Mouse (Mus musculus) kidney, embryonic 14.5 days (tissue): ENCODE results near the gene Lias. TPM values are rescaled to one million over a fixed set of nuclear protein-coding genes. Genes with fewer than 3 reads are reported as not detected.

Experiments
- ATAC-seq: fragments of 200-750 bp; cut with Nextera tagmentation; 2 replicates; pipeline ENCODE4 v1.8.0; 2017; ENCODE audit warnings: moderate number of reproducible peaks, mild to moderate bottlenecking, moderate TSS enrichment, moderate library complexity; ENCODE audit not compliant: low FRiP score, low TSS enrichment
- H3K27ac ChIP-seq: fragments of 300-500 bp; sonication (generic); 2 replicates; pipeline ENCODE4 v1.5.1; 2014; ENCODE audit warnings: low read depth, mild to moderate bottlenecking, low read length, moderate library complexity, mixed read lengths
- H3K27me3 ChIP-seq: fragments of 300-500 bp; sonication (generic); 2 replicates; pipeline ENCODE4 v1.6.1; 2014; ENCODE audit warnings: mild to moderate bottlenecking, low read length; ENCODE audit not compliant: control insufficient read depth, insufficient read depth
- H3K36me3 ChIP-seq: fragments of 300-500 bp; sonication (generic); 2 replicates; pipeline ENCODE4 v1.6.1; 2014; ENCODE audit warnings: low read length, mixed read lengths; ENCODE audit not compliant: control insufficient read depth, insufficient read depth
- H3K4me1 ChIP-seq: fragments of 300-500 bp; sonication (generic); 2 replicates; pipeline ENCODE4 v1.6.1; 2014; ENCODE audit warnings: low read length, mixed read lengths; ENCODE audit not compliant: control insufficient read depth, insufficient read depth
- H3K4me2 ChIP-seq: fragments of 300-500 bp; sonication (generic); replicated peaks from 2 replicates; pipeline ENCODE4 v1.6.1; 2014; ENCODE audit warnings: low read depth, mild to moderate bottlenecking, low read length
- H3K4me3 ChIP-seq: fragments of 300-500 bp; sonication (generic); 2 replicates; pipeline ENCODE4 v1.5.1; 2014; ENCODE audit warnings: mild to moderate bottlenecking, low read length
- H3K9ac ChIP-seq: fragments of 300-500 bp; sonication (generic); 2 replicates; pipeline ENCODE4 v1.6.1; 2014; ENCODE audit warnings: low read depth, mild to moderate bottlenecking, low read length, moderate library complexity
- H3K9me3 ChIP-seq: fragments of 300-500 bp; sonication (generic); 2 replicates; pipeline ENCODE4 v1.6.1; 2016; ENCODE audit warnings: low read length; ENCODE audit not compliant: control insufficient read depth
- WGBS: fragments of 180-500 bp; shearing (Covaris S2); extraction: QIAGEN DNeasy Blood & Tissue Kit; methylation state at CpG from one replicate; pipeline ENCODE4 v1.1.7; 2014; 5-methylcytosine and 5-hydroxymethylcytosine counted together
- polyA plus RNA-seq: library from polyadenylated mRNA; unstranded; fragments of >200 nt; fragmentation: Nextera tagmentation; extraction: Ambion mirVana; gene quantifications from 2 replicates; pipeline ENCODE4 v1.2.1, GENCODE M21; 2014

The Lias gene
- polyA plus RNA-seq, 1 experiment from 2014 or later, result 66.5 TPM

DNA sequence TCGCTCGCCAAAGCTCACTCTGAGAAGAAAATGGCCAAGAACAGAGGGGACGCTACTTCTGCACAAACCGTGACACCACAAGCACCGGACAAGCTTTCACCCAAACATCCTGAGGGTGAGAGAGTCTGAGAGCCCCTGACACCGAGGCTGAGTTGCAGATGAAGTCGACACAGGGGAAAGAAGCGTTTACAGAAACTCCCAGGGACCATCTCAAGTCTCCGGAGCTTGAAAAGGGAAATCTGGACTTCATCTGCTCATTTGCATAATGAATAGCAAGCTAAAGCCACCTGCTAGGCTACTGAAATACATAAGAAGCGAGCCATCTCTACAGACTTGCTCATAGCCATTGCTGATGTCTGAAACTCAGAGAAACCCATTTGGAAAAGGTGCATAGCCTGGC is 27.8 kb downstream of the Lias start:
- no peak overlapping the region for H3K4me2 ChIP-seq
- no peaks in the 10 kb centered on the region for H3K27me3 ChIP-seq
- H3K27ac ChIP-seq, result no peak overlapping the region
- ATAC-seq, result no peak
- 84% methylated on average over 10 of the region's 10 CpGs for WGBS
- peaks cover 7% of the 10 kb centered on the region; the same call in 1 of the 2 replicates for H3K4me1 ChIP-seq
- no peaks in the 10 kb centered on the region for H3K9me3 ChIP-seq
- H3K36me3 ChIP-seq, result peaks cover 38% of the 10 kb centered on the region; the same call in 1 of the 2 replicates
- no peak overlapping the region for H3K4me3 ChIP-seq
- H3K9ac ChIP-seq, result no peak overlapping the region

DNA sequence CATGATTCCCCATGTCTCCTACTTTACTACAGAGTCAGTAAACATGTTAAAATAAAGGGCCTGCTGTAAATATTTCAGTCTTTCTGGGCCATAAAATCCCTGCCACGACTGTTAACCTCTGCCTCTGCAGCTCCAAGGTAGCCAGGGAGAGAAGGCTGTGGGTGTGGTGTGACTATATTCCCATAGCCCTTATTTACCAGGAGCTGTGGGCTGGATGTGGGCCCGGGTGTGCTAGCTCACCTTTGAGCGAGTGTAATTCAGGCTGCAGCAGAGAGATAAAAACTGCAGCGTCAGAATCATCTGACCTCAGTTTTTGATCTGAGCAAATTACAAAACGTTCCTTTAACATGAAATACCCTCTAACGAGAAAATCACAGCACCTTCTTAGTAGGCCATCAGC is 29.5 kb downstream of the Lias start:
- 35% methylated on average over 6 of the region's 6 CpGs for WGBS
- ATAC-seq, result no peak
- peaks cover 36% of the 10 kb centered on the region; the same call in 1 of the 2 replicates for H3K36me3 ChIP-seq

DNA sequence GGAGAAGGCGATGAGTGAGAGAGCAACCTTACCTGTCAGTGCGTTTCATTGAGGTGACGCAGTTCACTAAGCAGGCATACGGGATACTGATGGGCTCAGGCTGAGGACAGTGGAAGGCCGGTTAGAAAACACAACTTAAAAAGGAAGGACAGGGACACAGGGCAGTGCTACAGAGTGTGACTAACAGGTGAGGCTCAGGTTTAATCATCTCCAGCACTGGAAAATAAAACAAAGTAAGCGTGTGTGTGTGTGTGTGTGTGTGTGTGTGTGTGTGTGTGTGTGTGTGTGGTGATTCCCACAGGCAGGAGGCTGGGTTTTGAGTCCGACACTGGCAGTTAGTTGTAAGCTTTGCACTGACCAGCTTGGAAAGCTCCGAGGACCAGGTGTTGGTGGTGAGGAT is 31.5 kb downstream of the Lias start:
- H3K27ac ChIP-seq, result no peak overlapping the region
- H3K27me3 ChIP-seq, result no peaks in the 10 kb centered on the region
- peaks cover 31% of the 10 kb centered on the region; the same call in 1 of the 2 replicates for H3K36me3 ChIP-seq
- no peak overlapping the region for H3K4me3 ChIP-seq
- H3K4me2 ChIP-seq, result no peak overlapping the region
- WGBS, result 81% methylated on average over 8 of the region's 8 CpGs
- H3K4me1 ChIP-seq, result no peaks in the 10 kb centered on the region
- peak; percentile 68; the same call in 1 of the 2 replicates for ATAC-seq
- no peaks in the 10 kb centered on the region for H3K9me3 ChIP-seq
- H3K9ac ChIP-seq, result no peak overlapping the region

More for the DNA sequence above, 29.5 kb downstream of the Lias start:
- H3K4me3 ChIP-seq, result no peak overlapping the region
- no peak overlapping the region for H3K4me2 ChIP-seq
- H3K27me3 ChIP-seq, result no peaks in the 10 kb centered on the region
- H3K9me3 ChIP-seq, result no peaks in the 10 kb centered on the region
- H3K4me1 ChIP-seq, result peaks cover 5% of the 10 kb centered on the region; the same call in 1 of the 2 replicates
- no peak overlapping the region for H3K9ac ChIP-seq
- no peak overlapping the region for H3K27ac ChIP-seq

DNA sequence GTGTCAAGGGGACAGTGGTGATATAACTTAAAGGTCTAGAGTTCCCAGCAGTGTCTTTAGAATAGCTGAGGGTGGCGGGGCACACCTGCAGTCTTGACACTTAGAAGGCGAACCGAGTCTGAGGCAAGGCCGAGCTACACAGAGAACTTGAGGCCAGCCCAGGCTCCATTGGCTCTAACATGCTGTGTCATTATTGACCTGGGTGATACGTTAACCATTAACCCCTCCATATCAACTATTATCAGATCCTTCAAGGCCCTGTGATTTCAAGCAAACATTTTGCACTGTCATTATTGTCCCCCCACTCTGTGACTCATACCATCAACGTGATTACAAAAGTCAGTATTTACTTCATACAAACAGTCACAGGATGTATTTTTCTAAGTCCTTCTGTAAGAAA is 32.9 kb downstream of the Lias start:
- 83% methylated on average over 6 of the region's 6 CpGs for WGBS
- Histone ChIP-seq H3K4me2 (no peak overlapping the region), H3K4me1 (0 out of 2 replicates have a peak, but pooled peaks cover 2% of the 10 kb centered on the region), H3K27me3 (no peaks in the 10 kb centered on the region), H3K9me3 (no peaks in the 10 kb centered on the region), H3K9ac (no peak overlapping the region), H3K27ac (no peak overlapping the region), H3K36me3 (peaks cover 28% of the 10 kb centered on the region; the same call in 1 of the 2 replicates), H3K4me3 (no peak overlapping the region)
- ATAC-seq, result no peak

DNA sequence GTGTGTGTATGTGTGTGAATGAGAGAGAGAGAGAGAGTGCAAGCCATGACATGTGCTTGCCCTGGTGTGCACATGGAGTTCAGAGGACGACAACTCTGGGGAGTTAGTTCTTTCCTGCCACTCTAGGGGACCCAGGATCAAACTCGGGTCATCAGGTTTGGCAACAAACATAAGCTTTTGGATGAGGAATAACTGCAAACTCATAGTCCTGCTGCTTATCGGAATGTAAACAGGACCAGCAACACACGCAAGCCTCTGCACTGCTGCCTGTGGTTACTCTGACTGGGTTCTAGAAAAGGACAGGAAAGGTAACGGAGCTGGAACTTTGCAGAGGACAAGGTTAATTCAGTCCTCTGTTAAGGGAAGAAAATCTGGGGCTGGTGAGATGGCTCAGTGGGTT is 34.0 kb downstream of the Lias start:
- H3K36me3 ChIP-seq, result peaks cover 28% of the 10 kb centered on the region; the same call in 1 of the 2 replicates
- H3K4me3 ChIP-seq, result no peak overlapping the region
- H3K4me1 ChIP-seq, result 0 out of 2 replicates have a peak, but pooled peaks cover 2% of the 10 kb centered on the region
- H3K9me3 ChIP-seq, result no peaks in the 10 kb centered on the region
- no peak for ATAC-seq
- no peaks in the 10 kb centered on the region for H3K27me3 ChIP-seq
- no peak overlapping the region for H3K9ac ChIP-seq
- H3K4me2 ChIP-seq, result no peak overlapping the region
- 91% methylated on average over 5 of the region's 5 CpGs for WGBS
- H3K27ac ChIP-seq, result no peak overlapping the region

DNA sequence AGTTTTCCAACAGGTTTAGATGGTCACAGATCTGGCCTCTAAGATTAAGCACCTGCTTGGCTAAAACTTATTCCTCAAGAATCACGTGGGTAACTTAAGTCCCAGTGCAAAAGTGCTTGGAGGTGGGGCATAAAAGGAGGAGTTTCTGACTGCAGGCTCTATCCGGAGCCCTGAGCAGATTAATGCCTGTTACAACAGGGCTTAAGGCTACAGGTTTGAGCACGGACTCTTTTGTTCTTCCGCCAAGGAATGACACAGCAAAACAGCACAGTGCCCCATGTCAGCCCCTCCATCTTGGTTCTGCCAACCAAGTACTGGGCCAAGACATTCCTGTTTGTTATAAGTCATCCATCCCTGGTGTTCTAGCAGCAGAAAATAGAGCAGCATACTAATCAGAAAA is 37.0 kb downstream of the Lias start:
- no peak overlapping the region for H3K4me3 ChIP-seq
- no peaks in the 10 kb centered on the region for H3K9me3 ChIP-seq
- H3K27me3 ChIP-seq, result no peaks in the 10 kb centered on the region
- H3K9ac ChIP-seq, result no peak overlapping the region
- peaks cover 11% of the 10 kb centered on the region; the same call in 1 of the 2 replicates for H3K36me3 ChIP-seq
- H3K4me1 ChIP-seq, result 0 out of 2 replicates have a peak, but pooled peaks cover 2% of the 10 kb centered on the region
- no peak for ATAC-seq
- no peak overlapping the region for H3K4me2 ChIP-seq
- 52% methylated on average over 4 of the region's 4 CpGs for WGBS
- no peak overlapping the region for H3K27ac ChIP-seq

DNA sequence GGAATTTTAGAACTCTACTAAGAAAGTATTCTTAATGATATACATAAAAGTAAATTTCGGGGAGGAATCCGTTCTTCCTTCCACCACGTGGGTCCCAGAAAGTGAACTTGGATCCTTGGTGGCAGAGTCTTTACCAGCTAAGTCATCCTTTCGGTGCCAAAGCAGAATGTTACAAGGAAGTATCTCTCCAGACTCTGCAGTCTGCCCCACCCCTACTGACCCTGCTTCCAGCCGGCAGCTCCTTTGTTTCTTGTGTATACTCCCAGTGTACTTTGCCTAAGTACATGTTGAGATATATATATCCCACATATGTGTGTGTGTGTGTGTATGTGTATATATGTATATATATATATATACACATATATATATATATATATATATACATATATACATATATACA is 38.1 kb downstream of the Lias start:
- H3K4me2 ChIP-seq, result no peak overlapping the region
- H3K4me1 ChIP-seq, result 0 out of 2 replicates have a peak, but pooled peaks cover 2% of the 10 kb centered on the region

DNA sequence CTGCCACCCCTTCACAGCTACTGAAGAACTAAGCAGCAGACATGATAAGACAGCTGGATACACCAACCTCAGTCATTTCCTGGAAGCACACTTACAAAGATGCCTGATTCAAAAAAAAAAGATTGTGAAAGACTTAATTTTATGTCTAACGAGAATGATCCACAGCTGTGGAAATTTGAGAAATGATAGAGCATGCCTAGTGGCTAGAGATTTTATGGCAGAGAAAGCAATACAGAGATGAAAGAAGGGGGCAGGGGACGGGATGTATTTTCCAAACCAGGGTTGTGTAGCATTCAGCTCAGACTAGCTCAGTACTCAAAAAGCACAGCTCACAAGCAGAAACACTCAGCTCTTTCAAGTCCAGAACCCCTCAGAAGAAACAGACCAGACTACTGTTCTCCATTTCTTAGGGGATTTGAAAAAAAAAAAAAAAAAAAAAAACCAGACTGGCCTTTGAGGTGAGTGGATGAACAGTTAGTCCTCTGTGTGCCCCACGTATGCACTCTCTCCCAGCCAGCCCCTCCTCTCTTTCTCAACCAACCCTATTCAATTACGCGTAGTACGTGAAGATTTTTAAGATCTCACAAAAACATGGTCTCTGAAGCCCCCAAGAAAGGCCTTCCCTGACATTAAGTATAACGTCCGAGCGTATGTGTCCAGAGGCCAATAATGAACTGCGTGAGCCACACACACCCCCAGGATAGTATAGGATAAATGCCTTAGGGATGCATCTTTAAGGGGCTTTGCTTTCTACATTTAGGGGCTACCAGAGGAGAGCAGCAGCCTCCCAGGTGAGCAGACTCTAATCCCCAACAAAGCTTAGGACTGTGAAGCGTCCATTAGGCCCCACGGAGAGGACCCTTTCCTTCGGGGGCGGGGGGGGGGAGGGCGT is 43.4 kb downstream of the Lias start:
- peak overlapping the region; percentile 75 for H3K4me2 ChIP-seq
- H3K27ac ChIP-seq, result peak overlapping the region; percentile 91; the same call in 1 of the 2 replicates
- H3K9ac ChIP-seq, result peak overlapping the region; percentile 70
- H3K36me3 ChIP-seq, result no peaks in the 10 kb centered on the region
- no peak for ATAC-seq
- H3K4me3 ChIP-seq, result peak overlapping the region; percentile 77
- H3K4me1 ChIP-seq, result peaks cover 8% of the 10 kb centered on the region; the same call in 1 of the 2 replicates
- H3K9me3 ChIP-seq, result no peaks in the 10 kb centered on the region
- no peaks in the 10 kb centered on the region for H3K27me3 ChIP-seq
- 4% methylated on average over 15 of the region's 15 CpGs for WGBS

More for the DNA sequence above, 38.1 kb downstream of the Lias start:
- Histone ChIP-seq H3K27me3 (no peaks in the 10 kb centered on the region), H3K9ac (no peak overlapping the region), H3K36me3 (peaks cover 8% of the 10 kb centered on the region; the same call in 1 of the 2 replicates), H3K27ac (no peak overlapping the region), H3K4me3 (no peak overlapping the region), H3K9me3 (no peaks in the 10 kb centered on the region)
- 95% methylated on average over 5 of the region's 5 CpGs for WGBS
- ATAC-seq, result no peak

DNA sequence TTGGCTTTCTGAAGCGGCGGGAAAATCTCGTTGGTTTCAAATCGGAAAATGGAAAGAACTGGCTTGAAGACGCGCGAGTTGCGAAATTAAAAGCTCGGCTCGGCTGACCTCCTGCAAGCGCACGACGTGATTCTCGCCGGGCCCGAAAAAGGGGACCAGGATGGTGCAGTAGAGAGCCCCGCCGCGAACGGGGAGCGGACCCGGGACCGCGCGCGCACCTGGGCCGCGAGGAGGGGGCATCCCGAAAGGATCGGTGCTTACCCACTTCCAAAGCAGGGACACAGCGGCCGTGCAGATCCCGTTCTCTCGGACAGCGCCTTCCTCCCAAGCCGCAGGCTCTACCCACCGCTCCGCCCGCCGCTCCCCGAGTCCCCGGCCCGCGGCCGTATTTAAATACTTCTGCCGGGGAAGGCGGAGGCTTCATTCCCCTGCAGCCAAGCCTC is 44.1 kb downstream of the Lias start:
- H3K4me2 ChIP-seq, result peak overlapping the region; percentile 75
- peak overlapping the region; percentile 70 for H3K9ac ChIP-seq
- WGBS, result 2% methylated on average over 45 of the region's 47 CpGs
- H3K4me3 ChIP-seq, result peak overlapping the region; percentile 77
- H3K27ac ChIP-seq, result peak overlapping the region; percentile 91; the same call in 1 of the 2 replicates
- no peak for ATAC-seq
- no peaks in the 10 kb centered on the region for H3K36me3 ChIP-seq
- H3K9me3 ChIP-seq, result no peaks in the 10 kb centered on the region
- peaks cover 8% of the 10 kb centered on the region; the same call in 1 of the 2 replicates for H3K4me1 ChIP-seq
- no peaks in the 10 kb centered on the region for H3K27me3 ChIP-seq
